In the genomic region with DNA sequence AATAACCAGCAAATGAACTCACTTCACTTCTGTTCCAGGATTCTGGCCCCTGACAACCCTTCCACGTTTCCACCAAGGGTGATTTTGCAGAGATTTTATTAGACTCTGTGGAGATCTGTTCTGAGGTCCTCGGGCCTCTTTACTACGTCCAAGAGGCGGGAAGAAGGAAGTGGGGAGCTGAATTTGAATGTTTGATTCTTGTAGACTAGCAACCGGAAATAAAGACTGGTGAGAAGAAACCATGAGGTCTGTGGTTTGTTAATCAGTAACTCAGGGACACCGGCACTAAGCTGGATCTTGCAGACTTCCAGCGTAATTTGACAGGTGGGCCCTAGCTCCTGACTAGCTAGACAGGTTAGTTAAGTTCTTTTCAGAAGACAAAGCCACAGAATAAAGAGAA, we compare ENCODE assay signal across 1 mouse cellular context.
TF ChIP-seq lines count a peak whose summit lies in the region.

No protein-coding gene starts in this region.

TF ChIP-seq in CH12.LX, 34 proteins besides CTCF, POLR2A, EP300 and RAD21 (continued from another document):
- TF ChIP-seq GABPA (IDR thresholded peaks at IDR 0.05; ENCODE audit: insufficient replicate concordance, low read depth, low read length) = no peak
- no peak for TF ChIP-seq CHD2 (IDR thresholded peaks at IDR 0.05; ENCODE audit: low read length)
